Mouse (Mus musculus): ENCODE data around the gene Guca2a. TPM values are rescaled to one million over a fixed set of nuclear protein-coding genes. Genes with fewer than 3 reads are reported as not detected.

Guca2a gene
- total RNA-seq, 1 experiment from 2014 or later: not detected

Other genes starting within 250 kb of the Guca2a start
- not detected in 2 replicates for gene Ccdc30, start 222.2 kb upstream of the Guca2a start, total RNA-seq (2017)
- gene Ppcs, start 215.3 kb upstream of the Guca2a start, total RNA-seq (2017): 13.7 and 16.0 TPM in 2 replicates
- not detected in 2 replicates for gene Zmynd12, start 214.9 kb upstream of the Guca2a start, total RNA-seq (2017)
- not detected in 2 replicates for gene Rimkla, start 145.1 kb upstream of the Guca2a start, total RNA-seq (2017)
- gene Foxj3, start 100.7 kb upstream of the Guca2a start, total RNA-seq (2017): 24.4 and 27.5 TPM in 2 replicates
- 0.63 and 5.5 TPM in 2 replicates for gene Frg2f1, start 98.2 kb upstream of the Guca2a start, total RNA-seq (2017)
- gene Guca2b, start 21.2 kb downstream of the Guca2a start, total RNA-seq (2017): not detected in 2 replicates
- gene Hivep3, start 96.1 kb downstream of the Guca2a start, total RNA-seq (2017): 6.3 and 6.5 TPM in 2 replicates